Mouse (Mus musculus) fibroblast of lung, adult 2 months (primary cell): ENCODE measurements at regions not wholly inside any gene's neighbourhood (a gene's known extent, or its start where the extent isn't known, plus 50 kb on each side); places are given as distances from the start of the nearest gene placed in this dataset.

Source experiments
- DNase-seq: peaks from one replicate; pipeline ENCODE4 v3.0.0-alpha.2; 2011; ENCODE audit warnings: low read depth

GRCm38 (mm10) chr13:111979428-111980204 lies 170.8 kb upstream of the Map3k1 start:
- no peak for DNase-seq

GRCm38 (mm10) chr13:111980205-111980595 lies 171.4 kb upstream of the Map3k1 start:
- no peak for DNase-seq

- no peak for DNase-seq
These were observed 172.3 kb upstream of the Map3k1 start for GRCm38 (mm10) chr13:111981103-111981502.

- no peak for DNase-seq
These were observed 174.1 kb upstream of the Map3k1 start for GRCm38 (mm10) chr13:111982796-111983460.

- no peak for DNase-seq
These were observed 175.3 kb upstream of the Map3k1 start for GRCm38 (mm10) chr13:111984081-111984574.

- DNase-seq, result no peak
These were observed 176.6 kb upstream of the Map3k1 start for GRCm38 (mm10) chr13:111985406-111985805.

- DNase-seq, result no peak
These were observed 177.9 kb upstream of the Map3k1 start for GRCm38 (mm10) chr13:111986681-111987080.

- no peak for DNase-seq
These were observed 178.6 kb upstream of the Map3k1 start for GRCm38 (mm10) chr13:111987420-111987819.

- DNase-seq, result no peak
These were observed 182.2 kb upstream of the Map3k1 start for GRCm38 (mm10) chr13:111990913-111991534.

GRCm38 (mm10) chr13:111992075-111992847 lies 183.5 kb upstream of the Map3k1 start:
- no peak for DNase-seq

- no peak for DNase-seq
These were observed 186.2 kb upstream of the Map3k1 start for GRCm38 (mm10) chr13:111994862-111995490.

GRCm38 (mm10) chr13:111995716-111996115 lies 186.9 kb upstream of the Map3k1 start:
- no peak for DNase-seq

GRCm38 (mm10) chr13:111996910-111997309 lies 188.1 kb upstream of the Map3k1 start:
- DNase-seq, result no peak

- DNase-seq, result no peak
These were observed 189.5 kb upstream of the Map3k1 start for GRCm38 (mm10) chr13:111997980-111998945.

- no peak for DNase-seq
These were observed 191.0 kb upstream of the Map3k1 start for GRCm38 (mm10) chr13:111999647-112000292.

- no peak for DNase-seq
These were observed 191.5 kb upstream of the Map3k1 start for GRCm38 (mm10) chr13:112000293-112000665.

- DNase-seq, result no peak
These were observed 191.9 kb upstream of the Map3k1 start for GRCm38 (mm10) chr13:112000696-112001095.

GRCm38 (mm10) chr13:112001155-112002025 lies 192.6 kb upstream of the Map3k1 start:
- DNase-seq, result no peak
